ENCODE assay signal across 14 mouse cellular contexts in the genomic region with DNA sequence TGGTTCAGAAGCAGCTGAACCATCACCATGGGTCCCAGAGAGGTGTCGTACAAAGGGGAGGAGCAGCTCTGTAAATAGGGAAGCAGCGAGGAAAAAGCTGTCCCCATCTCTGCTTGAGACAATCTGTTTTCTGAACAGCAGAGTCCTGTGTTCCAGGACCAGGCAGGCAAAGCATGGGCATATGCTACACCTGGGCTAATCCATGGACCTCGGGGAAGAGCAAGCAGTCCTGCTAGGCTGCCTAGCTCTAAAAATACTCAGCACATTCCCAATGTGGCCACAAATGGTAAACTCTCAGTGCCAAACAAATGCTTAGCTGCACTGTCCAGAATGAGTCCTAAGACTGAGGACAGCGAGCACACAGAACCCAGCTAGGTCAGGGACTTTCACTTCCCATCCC.
"Had no signal": no experiment of that assay in that cellular context is flagged by ENCODE, and none has a peak within 500 bp of the region (broad histone marks: within the 10 kb centered on the region; RNA-seq: fewer than 3 reads in every experiment).

No protein-coding gene starts in this region.

- DNase-seq: kidney, postnatal 25 days; layer of hippocampus, adult 9-11 months; lung, adult 2 months; right cerebral cortex, postnatal 14 days had no signal

- H3K9me3 ChIP-seq: limb, embryonic 10.5 days; liver, embryonic 15.5 days; midbrain, embryonic 15.5 days; neural tube, embryonic 13.5 days; stomach, embryonic 15.5 days had no signal

- ATAC-seq: lung, postnatal 0 days; midbrain, embryonic 15.5 days had no signal

- H3K4me1 ChIP-seq: limb, embryonic 10.5 days; liver, embryonic 15.5 days; megakaryocyte, embryonic 14.5 days; midbrain, embryonic 15.5 days; neural tube, embryonic 13.5 days; stomach, embryonic 15.5 days had no signal

- H3K36me3 ChIP-seq: limb, embryonic 10.5 days; liver, embryonic 15.5 days; midbrain, embryonic 15.5 days; neural tube, embryonic 13.5 days; stomach, embryonic 15.5 days had no signal

- H3K4me2 ChIP-seq: liver, embryonic 11.5 days; liver, embryonic 15.5 days; midbrain, embryonic 11.5 days; midbrain, embryonic 15.5 days; neural tube, embryonic 13.5 days; stomach, embryonic 15.5 days had no signal

- H3K27ac ChIP-seq: limb, embryonic 10.5 days; liver, embryonic 15.5 days; macrophage; midbrain, embryonic 15.5 days; neural tube, embryonic 13.5 days; stomach, embryonic 15.5 days had no signal

- H3K9ac ChIP-seq: liver, embryonic 15.5 days; midbrain, embryonic 15.5 days; neural tube, embryonic 13.5 days; stomach, embryonic 15.5 days had no signal

- H3K4me3 ChIP-seq: limb, embryonic 10.5 days; liver, embryonic 15.5 days; megakaryocyte, embryonic 14.5 days; midbrain, embryonic 15.5 days; neural tube, embryonic 13.5 days; stomach, embryonic 15.5 days had no signal

- H3K27me3 ChIP-seq: liver, embryonic 15.5 days; megakaryocyte, embryonic 14.5 days; midbrain, embryonic 15.5 days; neural tube, embryonic 13.5 days; stomach, embryonic 15.5 days had no signal
